Mouse (Mus musculus) heart, embryonic 10.5 days (tissue): ENCODE measurements around the gene Olfr1451. TPM values are rescaled to one million over a fixed set of nuclear protein-coding genes. Genes with fewer than 3 reads are reported as not detected.
"Not testable (repeated sequence)": the region's sequence is repeated elsewhere in the genome, so short reads cannot be mapped to it uniquely, and the experiment has no call there.

Experiments used
- DNase-seq: peaks from one replicate; pipeline ENCODE4 v3.0.0-alpha.2; 2017; ENCODE audit warnings: low spot score
- H3K27ac ChIP-seq: fragments of 300-500 bp; sonication (generic); 2 replicates; pipeline ENCODE4 v1.5.1; 2016; ENCODE audit warnings: mild to moderate bottlenecking
- H3K27me3 ChIP-seq: fragments of 300-500 bp; sonication (generic); 2 replicates; pipeline ENCODE4 v1.6.1; 2016; ENCODE audit warnings: mild to moderate bottlenecking; ENCODE audit not compliant: poor library complexity, insufficient read depth, severe bottlenecking
- H3K36me3 ChIP-seq: fragments of 300-500 bp; sonication (generic); 2 replicates; pipeline ENCODE4 v1.6.1; 2016; ENCODE audit warnings: mild to moderate bottlenecking, moderate library complexity
- H3K4me1 ChIP-seq: fragments of 300-500 bp; sonication (generic); 2 replicates; pipeline ENCODE4 v1.6.1; 2016; ENCODE audit warnings: mild to moderate bottlenecking
- H3K4me3 ChIP-seq: fragments of 300-500 bp; sonication (generic); 2 replicates; pipeline ENCODE4 v1.5.1; 2016; ENCODE audit warnings: mild to moderate bottlenecking, moderate library complexity
- H3K9me3 ChIP-seq: fragments of 300-500 bp; sonication (generic); 2 replicates; pipeline ENCODE4 v1.6.1; 2016; ENCODE audit warnings: mild to moderate bottlenecking, moderate library complexity
- WGBS: fragments of 180-500 bp; shearing (Covaris S2); methylation state at CpG from one replicate; pipeline ENCODE4 v1.1.7; 2016; 5-methylcytosine and 5-hydroxymethylcytosine counted together
- polyA plus RNA-seq: library from polyadenylated mRNA; unstranded; fragments of >200 nt; fragmentation: Nextera tagmentation; extraction: Ambion mirVana; gene quantifications from 2 replicates; pipeline ENCODE4 v1.2.1, GENCODE M21; 2016

The Olfr1451 gene
- not detected in 2 replicates for polyA plus RNA-seq

DNA sequence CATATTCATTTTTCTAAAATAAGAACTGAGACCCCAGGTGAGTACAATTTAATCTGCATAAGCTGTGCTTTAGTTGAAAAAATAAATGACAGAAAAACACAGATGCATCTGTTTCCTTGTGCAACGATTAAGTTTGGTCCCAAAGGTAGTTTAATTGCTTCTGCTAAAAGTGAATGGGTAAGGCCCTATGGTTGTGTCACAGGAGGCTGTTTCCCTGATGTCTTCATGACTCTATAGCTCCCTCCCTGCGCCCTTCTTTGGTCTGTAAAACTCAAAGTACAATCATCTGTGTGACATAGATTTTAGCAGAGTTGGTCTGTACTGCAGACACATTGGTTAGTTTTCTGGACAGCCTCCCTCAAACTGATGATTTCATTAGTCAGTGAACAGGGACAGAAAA is at the start of gene Olfr1451:
Gene Olfr1451, plus strand, starts transcription at position 301 of the 400 bp plus-strand sequence.
- H3K27me3 ChIP-seq = no peaks in the 10 kb centered on the region
- H3K9me3 ChIP-seq = peaks cover 10% of the 10 kb centered on the region
- no peak for DNase-seq
- no peak within 1 kb of the TSS for H3K4me3 ChIP-seq
- H3K4me1 ChIP-seq = no peaks in the 10 kb centered on the region
- H3K27ac ChIP-seq = no peak within 1 kb of the TSS
- no peaks in the 10 kb centered on the region for H3K36me3 ChIP-seq
- 65% methylated on average over 2 of the region's 2 CpGs for WGBS

DNA sequence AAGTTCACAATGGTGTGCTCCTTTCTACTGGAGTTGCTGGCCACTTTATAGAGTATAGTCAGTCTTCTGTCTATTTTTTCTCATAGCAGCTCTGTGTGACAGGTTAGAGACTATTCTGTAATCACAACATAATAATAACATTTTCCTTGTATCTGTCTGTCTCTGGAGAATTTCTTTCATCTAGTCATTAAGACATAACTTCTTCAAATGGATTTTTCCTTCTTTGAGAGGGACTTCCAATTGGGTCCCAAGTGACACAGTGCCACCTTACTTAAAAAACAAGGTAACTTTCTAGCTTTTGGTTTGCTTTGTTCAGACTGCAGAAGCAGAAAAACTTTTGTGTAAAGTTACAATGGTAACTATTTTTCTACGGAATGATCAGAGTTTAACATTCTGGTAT is 44.9 kb upstream of the Olfr1451 start, which contains the start of gene Olfr1450:
Gene Olfr1450, plus strand, starts transcription at position 301 of the 400 bp plus-strand sequence.
- no peaks in the 10 kb centered on the region for H3K36me3 ChIP-seq
- H3K4me1 ChIP-seq = no peaks in the 10 kb centered on the region
- H3K27ac ChIP-seq = no peak within 1 kb of the TSS
- no peaks in the 10 kb centered on the region for H3K27me3 ChIP-seq
- H3K9me3 ChIP-seq = peaks cover 7% of the 10 kb centered on the region
- DNase-seq = no peak
- WGBS = 87% methylated on average over 1 of the region's 1 CpGs
- no peak within 1 kb of the TSS for H3K4me3 ChIP-seq

DNA sequence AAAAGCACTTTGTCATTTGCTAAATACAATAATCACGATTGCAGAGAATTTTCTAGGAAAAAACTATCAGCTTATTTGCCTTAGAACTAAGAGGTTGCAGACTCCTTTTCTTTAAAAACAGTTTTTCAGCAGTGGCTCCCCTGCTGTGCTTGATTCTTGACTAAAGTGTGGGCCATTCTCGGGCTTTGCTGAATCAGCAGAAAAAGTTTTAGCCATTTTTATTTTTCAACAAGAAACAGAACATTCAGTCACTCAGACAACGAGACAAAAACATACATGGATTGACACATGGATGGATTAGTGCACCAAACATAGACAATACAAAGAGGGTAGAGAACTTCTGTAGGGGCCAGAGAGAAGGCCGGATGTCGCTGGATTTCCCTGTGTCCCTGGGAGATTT is 24.7 kb upstream of the Olfr1451 start:
- not testable (repeated sequence) for H3K4me1 ChIP-seq, H3K36me3 ChIP-seq, H3K27ac ChIP-seq, H3K9me3 ChIP-seq, DNase-seq, H3K4me3 ChIP-seq, H3K27me3 ChIP-seq
- WGBS = 79% methylated on average over 5 of the region's 5 CpGs

DNA sequence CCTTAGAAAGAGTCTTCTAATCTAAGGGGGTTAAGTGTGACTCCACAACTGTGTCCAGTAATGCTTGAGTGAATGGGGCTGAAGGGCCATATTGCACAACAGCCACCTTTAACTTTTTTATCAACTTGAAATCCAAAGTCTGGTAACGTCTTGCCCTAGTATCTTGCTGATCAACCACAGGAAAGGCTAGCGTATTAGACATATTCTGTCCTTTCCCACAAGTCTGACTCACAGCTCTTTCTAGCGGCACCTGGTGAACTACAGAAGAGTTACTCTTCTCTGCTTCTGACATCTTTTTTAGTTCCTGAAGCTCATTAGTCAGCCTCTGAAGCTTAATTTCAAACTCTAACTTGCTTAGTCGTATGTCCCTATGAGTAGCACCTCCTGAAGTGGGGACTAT is 2.5 kb upstream of the Olfr1451 start:
- not testable (repeated sequence) for H3K27ac ChIP-seq, H3K9me3 ChIP-seq, H3K36me3 ChIP-seq, DNase-seq, H3K27me3 ChIP-seq, H3K4me3 ChIP-seq, H3K4me1 ChIP-seq
- WGBS = 88% methylated on average over 4 of the region's 4 CpGs

DNA sequence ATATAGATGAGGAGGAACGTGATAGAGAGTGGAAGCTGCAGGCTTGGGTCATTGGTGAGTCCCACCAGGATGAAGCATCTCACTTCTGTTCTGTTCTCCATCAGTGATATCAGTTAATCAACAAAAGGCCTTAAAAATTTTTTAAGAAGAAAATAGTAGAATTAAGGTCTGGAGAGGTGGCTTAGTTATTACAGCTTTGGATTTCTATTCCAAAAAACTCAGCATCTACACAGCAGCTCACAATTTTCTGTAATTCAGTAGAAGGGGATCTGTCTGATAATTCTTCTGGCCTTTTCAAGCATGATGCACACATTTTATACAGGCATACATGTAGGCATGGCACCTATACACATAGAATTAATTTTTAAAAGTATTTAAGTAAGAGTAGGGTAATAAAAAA is 33.4 kb downstream of the Olfr1451 start, which contains the start of gene Olfr1453:
Gene Olfr1453, minus strand, starts transcription at position 101 of the 400 bp plus-strand sequence.
- Histone ChIP-seq H3K27ac (no peak within 1 kb of the TSS), H3K9me3 (no peaks in the 10 kb centered on the region), H3K36me3 (no peaks in the 10 kb centered on the region), H3K4me1 (no peaks in the 10 kb centered on the region), H3K27me3 (no peaks in the 10 kb centered on the region), H3K4me3 (no peak within 1 kb of the TSS)
- 44% methylated on average over 1 of the region's 1 CpGs for WGBS
- no peak for DNase-seq

Other genes with a start within 250 kb of the Olfr1451 start
- 0.70 and 1.1 TPM in 2 replicates for gene Cntf, start 229.4 kb upstream of the Olfr1451 start, polyA plus RNA-seq
- 11.5 and 13.4 TPM in 2 replicates for gene Zfp91, start 198.9 kb upstream of the Olfr1451 start, polyA plus RNA-seq
- 0.46 and 0.54 TPM in 2 replicates for gene Lpxn, start 198.8 kb upstream of the Olfr1451 start, polyA plus RNA-seq
- not detected in 2 replicates for gene Gm5244, start 148.3 kb upstream of the Olfr1451 start, polyA plus RNA-seq
- gene Olfr1444, start 137.7 kb upstream of the Olfr1451 start, polyA plus RNA-seq = not detected in 2 replicates
- not detected in 2 replicates for gene Olfr1445, start 111.2 kb upstream of the Olfr1451 start, polyA plus RNA-seq
- gene Olfr1446, start 101.5 kb upstream of the Olfr1451 start, polyA plus RNA-seq = not detected in 2 replicates
- not detected in 2 replicates for gene Olfr1447, start 91.3 kb upstream of the Olfr1451 start, polyA plus RNA-seq
- not detected in 2 replicates for gene Olfr1448, start 70.6 kb upstream of the Olfr1451 start, polyA plus RNA-seq
- gene Olfr1449, start 64.2 kb upstream of the Olfr1451 start, polyA plus RNA-seq = not detected in 2 replicates
- not detected in 2 replicates for gene Olfr1450, start 44.8 kb upstream of the Olfr1451 start, polyA plus RNA-seq
- gene Olfr1453, start 33.3 kb downstream of the Olfr1451 start, polyA plus RNA-seq = not detected in 2 replicates
- gene Olfr1454, start 65.6 kb downstream of the Olfr1451 start, polyA plus RNA-seq = not detected in 2 replicates
- not detected in 2 replicates for gene Olfr1457, start 102.9 kb downstream of the Olfr1451 start, polyA plus RNA-seq
- gene Olfr1458, start 111.8 kb downstream of the Olfr1451 start, polyA plus RNA-seq = not detected in 2 replicates
- not detected in 2 replicates for gene Olfr1459, start 154.5 kb downstream of the Olfr1451 start, polyA plus RNA-seq
- gene Olfr1461, start 168.0 kb downstream of the Olfr1451 start, polyA plus RNA-seq = not detected in 2 replicates
- gene Olfr1462, start 190.7 kb downstream of the Olfr1451 start, polyA plus RNA-seq = not detected in 2 replicates
- gene Olfr1463, start 236.3 kb downstream of the Olfr1451 start, polyA plus RNA-seq = not detected in 2 replicates